Comparison of ENCODE assay signal across 25 mouse cellular contexts in the genomic region with DNA sequence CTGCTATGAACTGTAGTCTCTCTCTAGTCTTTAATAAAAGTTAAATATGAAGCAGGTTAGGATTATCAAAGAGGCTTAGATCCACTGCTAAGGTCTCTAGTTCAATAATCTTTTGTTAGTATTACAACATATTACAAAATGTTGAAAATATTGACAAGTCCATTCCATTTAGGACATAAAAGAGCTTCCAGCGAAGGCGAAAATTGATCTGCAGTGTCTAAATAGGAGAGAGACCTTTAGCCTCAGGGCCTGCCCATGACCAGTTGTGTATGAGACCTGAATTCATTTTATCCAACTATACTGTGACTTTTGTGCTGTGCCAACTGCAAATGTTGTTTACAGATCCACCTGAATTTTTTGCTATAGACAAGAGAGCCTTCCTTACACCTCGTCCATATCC. TPM values are rescaled to one million over a fixed set of nuclear protein-coding genes. Genes with fewer than 3 reads are reported as not detected.
"Had no signal": no experiment of that assay in that cellular context is flagged by ENCODE, and none has a peak within 500 bp of the region (broad histone marks: within the 10 kb centered on the region; RNA-seq: fewer than 3 reads in every experiment).

No protein-coding gene starts in this region.

- H3K9me3 ChIP-seq: neural tube, embryonic 13.5 days; neural tube, embryonic 15.5 days; stomach, embryonic 15.5 days had no signal

- H3K36me3 ChIP-seq: neural tube, embryonic 13.5 days; neural tube, embryonic 15.5 days; stomach, embryonic 15.5 days had no signal

- H3K4me2 ChIP-seq: neural tube, embryonic 13.5 days; neural tube, embryonic 15.5 days; stomach, embryonic 15.5 days had no signal

- H3K9ac ChIP-seq: neural tube, embryonic 13.5 days; neural tube, embryonic 15.5 days; stomach, embryonic 15.5 days had no signal

- H3K4me3 ChIP-seq: neural tube, embryonic 13.5 days; neural tube, embryonic 15.5 days; stomach, embryonic 15.5 days had no signal

- H3K4me1 ChIP-seq: neural tube, embryonic 13.5 days; neural tube, embryonic 15.5 days; stomach, embryonic 15.5 days had no signal

- H3K27ac ChIP-seq: neural tube, embryonic 13.5 days; neural tube, embryonic 15.5 days; stomach, embryonic 15.5 days; stomach, postnatal 0 days had no signal

- H3K27me3 ChIP-seq: neural tube, embryonic 13.5 days; neural tube, embryonic 15.5 days; stomach, embryonic 15.5 days had no signal

- DNase-seq: retina, postnatal 1 day; right cerebral cortex, adult 18-20 months; right cerebral cortex, postnatal 14 days; right cerebral cortex, postnatal 25 days; right cerebral cortex, postnatal 4 days; spleen, adult 18-20 months; thymus, adult 18-20 months; thymus, adult 2 months; thymus, postnatal 14 days; thymus, postnatal 25 days; thymus, postnatal 36 days; thymus, postnatal 4 days had no signal

RNA-seq across cellular contexts. Expression of gene Hsd3b5, which starts 0.4 kb away (rescaled TPM):
- total RNA-seq: neutrophil, adult 5-6 weeks had no signal
- polyA plus RNA-seq: neural tube, embryonic 13.5 days; neural tube, embryonic 14.5 days; neural tube, embryonic 15.5 days; small intestine, adult 2 months; spleen, adult 2 months; stomach, embryonic 14.5 days; stomach, embryonic 15.5 days; stomach, embryonic 16.5 days; stomach, postnatal 0 days; testis, adult 2 months; thymus, adult 2 months; thymus, postnatal 0 days; urinary bladder, adult 2 months had no signal

RNA-seq across cellular contexts. Expression of gene Gm10681, which starts 41.0 kb away (rescaled TPM):
- total RNA-seq: neutrophil, adult 5-6 weeks had no signal
- polyA plus RNA-seq: neural tube, embryonic 13.5 days; neural tube, embryonic 14.5 days; small intestine, adult 2 months; spleen, adult 2 months; stomach, embryonic 14.5 days; stomach, embryonic 15.5 days; stomach, embryonic 16.5 days; stomach, postnatal 0 days; thymus, postnatal 0 days; urinary bladder, adult 2 months had no signal
